Mouse (Mus musculus): ENCODE data around the gene Prph2.

DNA sequence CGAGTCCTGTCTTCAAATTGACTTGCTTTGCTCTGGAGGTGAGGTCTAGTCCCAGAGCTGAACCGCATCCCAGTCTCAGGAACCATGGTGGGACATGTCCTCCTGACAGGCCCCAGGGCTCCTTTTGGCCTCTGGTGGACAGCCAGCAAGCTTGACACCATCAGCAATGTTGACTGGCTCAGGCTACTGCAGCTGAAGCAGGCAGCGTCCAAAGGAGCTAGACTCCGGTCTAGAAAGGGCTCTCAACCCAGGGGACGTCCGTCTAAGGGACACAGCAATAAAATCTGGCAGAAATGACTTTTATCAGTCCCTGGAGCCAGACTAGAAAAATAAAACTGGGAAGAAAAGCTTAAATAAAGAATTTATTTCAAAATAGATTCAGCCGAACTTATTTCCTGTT lies 19.6 kb downstream of the Prph2 start:
- TF ChIP-seq CTCF (IDR thresholded peaks at IDR 0.05; ENCODE audit: borderline replicate concordance, control insufficient read depth, extremely low read depth, insufficient read depth, low read length, poor library complexity), result no peak
- TF ChIP-seq POLR2A (IDR thresholded peaks at IDR 0.05; ENCODE audit: control insufficient read depth, extremely low read depth, insufficient read depth, low read length, poor library complexity), result no peak

Data from thymus, adult 2 months (tissue).